Mouse (Mus musculus): ENCODE measurements at regions not wholly inside any gene's neighbourhood (a gene's known extent, or its start where the extent isn't known, plus 50 kb on each side); places are given as distances from the start of the nearest gene placed in this dataset.

DNA sequence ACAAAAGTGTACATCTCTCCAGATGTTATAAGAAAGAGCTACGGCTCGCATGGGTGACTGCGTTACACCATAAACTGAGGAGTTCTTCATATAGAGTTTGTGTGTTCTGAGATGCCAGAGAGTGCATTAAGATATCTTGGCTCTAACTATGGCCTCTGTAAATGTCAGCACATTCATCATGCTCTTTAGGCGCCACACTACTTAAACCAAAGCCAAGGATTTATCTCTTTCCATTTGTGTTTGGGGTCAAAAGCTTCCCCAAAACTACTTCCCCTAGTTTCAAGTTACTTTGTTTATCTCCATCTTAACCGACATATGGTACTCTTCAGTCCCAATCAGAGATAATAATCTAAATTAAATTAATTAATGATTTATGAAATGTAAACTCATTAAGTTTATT is 541.3 kb upstream of the N6amt1 start:
- TF ChIP-seq POLR2A (IDR thresholded peaks at IDR 0.05; ENCODE audit: borderline replicate concordance, insufficient read depth, low read length) = no peak
- no peak for TF ChIP-seq CTCF (IDR thresholded peaks at IDR 0.05; ENCODE audit: borderline replicate concordance, insufficient read depth, low read depth, low read length)
